Mouse (Mus musculus) neural tube, embryonic 15.5 days (tissue): ENCODE measurements around the gene Cops8. TPM values are rescaled to one million over a fixed set of nuclear protein-coding genes. Genes with fewer than 3 reads are reported as not detected.

Source experiments
- ATAC-seq: fragments of 200-750 bp; cut with Nextera tagmentation; 2 replicates; pipeline ENCODE4 v1.8.0; 2017; ENCODE audit warnings: mild to moderate bottlenecking, moderate TSS enrichment, moderate library complexity; ENCODE audit not compliant: low FRiP score
- H3K27ac ChIP-seq: fragments of 300-500 bp; sonication (generic); replicated peaks from 2 replicates; pipeline ENCODE4 v1.5.1; 2015; ENCODE audit warnings: mild to moderate bottlenecking, inconsistent platforms
- H3K27me3 ChIP-seq: fragments of 300-500 bp; sonication (generic); replicated peaks from 2 replicates; pipeline ENCODE4 v1.6.1; 2015; ENCODE audit warnings: inconsistent platforms
- H3K36me3 ChIP-seq: fragments of 300-500 bp; sonication (generic); 2 replicates; pipeline ENCODE4 v1.6.1; 2015; ENCODE audit warnings: inconsistent platforms
- H3K4me1 ChIP-seq: fragments of 300-500 bp; sonication (generic); 2 replicates; pipeline ENCODE4 v1.6.1; 2015; ENCODE audit warnings: inconsistent platforms
- H3K4me2 ChIP-seq: fragments of 300-500 bp; sonication (generic); 2 replicates; pipeline ENCODE4 v1.6.1; 2015; ENCODE audit warnings: inconsistent platforms, mild to moderate bottlenecking, moderate library complexity
- H3K4me3 ChIP-seq: fragments of 300-500 bp; sonication (generic); replicated peaks from 2 replicates; pipeline ENCODE4 v1.5.1; 2015; ENCODE audit warnings: mild to moderate bottlenecking, inconsistent platforms
- H3K9ac ChIP-seq: fragments of 300-500 bp; sonication (generic); replicated peaks from 2 replicates; pipeline ENCODE4 v1.6.1; 2015; ENCODE audit warnings: mild to moderate bottlenecking, inconsistent platforms
- H3K9me3 ChIP-seq: fragments of 300-500 bp; sonication (generic); replicated peaks from 2 replicates; pipeline ENCODE4 v1.6.1; 2016; ENCODE audit warnings: inconsistent platforms
- WGBS: fragments of 180-500 bp; shearing (Covaris S2); methylation state at CpG from one replicate; pipeline ENCODE4 v1.1.7; 2015; ENCODE audit warnings: mixed read lengths; 5-methylcytosine and 5-hydroxymethylcytosine counted together
- polyA plus RNA-seq: library from polyadenylated mRNA; unstranded; fragments of >200 nt; fragmentation: Nextera tagmentation; extraction: Ambion mirVana; gene quantifications from 2 replicates; pipeline ENCODE4 v1.2.1, GENCODE M21; 2015

The Cops8 gene
- polyA plus RNA-seq, 1 experiment from 2014 or later, result 163 TPM

- no peaks in the 10 kb centered on the region for H3K36me3 ChIP-seq
- H3K27ac ChIP-seq, result no peak overlapping the region
- H3K9me3 ChIP-seq, result no peaks in the 10 kb centered on the region
- H3K4me2 ChIP-seq, result no peak overlapping the region
- no peak overlapping the region for H3K9ac ChIP-seq
- no peaks in the 10 kb centered on the region for H3K4me1 ChIP-seq
- H3K4me3 ChIP-seq, result no peak overlapping the region
- peaks cover 18% of the 10 kb centered on the region for H3K27me3 ChIP-seq
- WGBS, result 15% methylated on average over 6 of the region's 6 CpGs
- 0 out of 2 replicates have a peak, but pooled peaks have one; percentile 57 for ATAC-seq
These were observed 10.0 kb upstream of the Cops8 start for GRCm38 (mm10) chr1:90592784-90593183.

GRCm38 (mm10) chr1:90599226-90599625, 3.6 kb upstream of the Cops8 start:
- H3K4me3 ChIP-seq, result no peak overlapping the region
- peaks cover 11% of the 10 kb centered on the region for H3K27me3 ChIP-seq
- no peaks in the 10 kb centered on the region for H3K9me3 ChIP-seq
- H3K27ac ChIP-seq, result no peak overlapping the region
- no peak for ATAC-seq
- H3K36me3 ChIP-seq, result no peaks in the 10 kb centered on the region
- H3K9ac ChIP-seq, result no peak overlapping the region
- no peak overlapping the region for H3K4me2 ChIP-seq
- 56% methylated on average over 3 of the region's 3 CpGs for WGBS
- H3K4me1 ChIP-seq, result peaks cover 10% of the 10 kb centered on the region

GRCm38 (mm10) chr1:90601096-90601495, 1.7 kb upstream of the Cops8 start:
- no peak for ATAC-seq
- H3K27me3 ChIP-seq, result peaks cover 11% of the 10 kb centered on the region
- no peaks in the 10 kb centered on the region for H3K9me3 ChIP-seq
- no peak overlapping the region for H3K27ac ChIP-seq
- H3K9ac ChIP-seq, result no peak overlapping the region
- peaks cover 9% of the 10 kb centered on the region for H3K36me3 ChIP-seq
- peaks cover 16% of the 10 kb centered on the region for H3K4me1 ChIP-seq
- no peak overlapping the region for H3K4me2 ChIP-seq
- no peak overlapping the region for H3K4me3 ChIP-seq
- WGBS, result 64% methylated on average over 3 of the region's 3 CpGs

- Histone ChIP-seq H3K4me2 (peak overlapping the region; percentile 73), H3K4me3 (peak overlapping the region; percentile 57), H3K27ac (peak overlapping the region; percentile 77), H3K4me1 (peaks cover 16% of the 10 kb centered on the region), H3K9ac (peak overlapping the region; percentile 66), H3K36me3 (peaks cover 32% of the 10 kb centered on the region), H3K9me3 (no peaks in the 10 kb centered on the region), H3K27me3 (peaks cover 9% of the 10 kb centered on the region)
- ATAC-seq, result peak; percentile 81
- WGBS, result under 1% methylated on average over 26 of the region's 26 CpGs
These were observed 743 bp downstream of the Cops8 start for GRCm38 (mm10) chr1:90603561-90603887.

GRCm38 (mm10) chr1:90609363-90609762, 6.6 kb downstream of the Cops8 start:
- Histone ChIP-seq H3K4me3 (no peak overlapping the region), H3K9ac (no peak overlapping the region), H3K9me3 (no peaks in the 10 kb centered on the region), H3K36me3 (peaks cover 86% of the 10 kb centered on the region), H3K4me2 (no peak overlapping the region), H3K27ac (no peak overlapping the region), H3K27me3 (no peaks in the 10 kb centered on the region), H3K4me1 (peaks cover 5% of the 10 kb centered on the region)
- ATAC-seq, result no peak
- 93% methylated on average over 5 of the region's 5 CpGs for WGBS

GRCm38 (mm10) chr1:90617258-90617657, 14.5 kb downstream of the Cops8 start:
- H3K27me3 ChIP-seq, result no peaks in the 10 kb centered on the region
- ATAC-seq, result no peak
- WGBS, result 88% methylated on average over 7 of the region's 7 CpGs

GRCm38 (mm10) chr1:90633415-90634030, 30.7 kb downstream of the Cops8 start:
- Histone ChIP-seq H3K27me3 (no peaks in the 10 kb centered on the region), H3K27ac (no peak overlapping the region), H3K4me2 (no peak overlapping the region), H3K9ac (no peak overlapping the region), H3K4me3 (no peak overlapping the region), H3K4me1 (no peaks in the 10 kb centered on the region), H3K36me3 (no peaks in the 10 kb centered on the region), H3K9me3 (no peaks in the 10 kb centered on the region)
- no peak for ATAC-seq
- WGBS, result 83% methylated on average over 6 of the region's 6 CpGs

More at GRCm38 (mm10) chr1:90617258-90617657, 14.5 kb downstream of the Cops8 start:
- no peak overlapping the region for H3K27ac ChIP-seq
- H3K36me3 ChIP-seq, result peaks cover 28% of the 10 kb centered on the region
- no peaks in the 10 kb centered on the region for H3K4me1 ChIP-seq
- no peak overlapping the region for H3K4me3 ChIP-seq
- no peak overlapping the region for H3K4me2 ChIP-seq
- H3K9me3 ChIP-seq, result no peaks in the 10 kb centered on the region
- H3K9ac ChIP-seq, result no peak overlapping the region

- H3K4me3 ChIP-seq, result no peak overlapping the region
- no peak overlapping the region for H3K9ac ChIP-seq
- no peak for ATAC-seq
- no peaks in the 10 kb centered on the region for H3K27me3 ChIP-seq
- H3K9me3 ChIP-seq, result no peaks in the 10 kb centered on the region
- 81% methylated on average over 3 of the region's 3 CpGs for WGBS
- no peak overlapping the region for H3K4me2 ChIP-seq
- no peaks in the 10 kb centered on the region for H3K4me1 ChIP-seq
- H3K36me3 ChIP-seq, result no peaks in the 10 kb centered on the region
- H3K27ac ChIP-seq, result no peak overlapping the region
These were observed 31.5 kb downstream of the Cops8 start for GRCm38 (mm10) chr1:90634205-90634745.

GRCm38 (mm10) chr1:90638335-90638734, 35.6 kb downstream of the Cops8 start:
- Histone ChIP-seq H3K4me2 (no peak overlapping the region), H3K4me1 (no peaks in the 10 kb centered on the region), H3K27ac (no peak overlapping the region), H3K9ac (no peak overlapping the region), H3K9me3 (no peaks in the 10 kb centered on the region), H3K36me3 (no peaks in the 10 kb centered on the region), H3K4me3 (no peak overlapping the region), H3K27me3 (no peaks in the 10 kb centered on the region)
- 77% methylated on average over 7 of the region's 7 CpGs for WGBS
- ATAC-seq, result no peak

GRCm38 (mm10) chr1:90650781-90651437, 48.1 kb downstream of the Cops8 start:
- H3K27me3 ChIP-seq, result no peaks in the 10 kb centered on the region
- H3K27ac ChIP-seq, result peak overlapping the region; percentile 54; the same call in 1 of the 2 replicates
- ATAC-seq, result peak; percentile 73; the same call in 1 of the 2 replicates
- H3K9me3 ChIP-seq, result no peaks in the 10 kb centered on the region
- no peak overlapping the region for H3K9ac ChIP-seq
- no peak overlapping the region for H3K4me2 ChIP-seq
- WGBS, result 20% methylated on average over 4 of the region's 4 CpGs
- no peak overlapping the region for H3K4me3 ChIP-seq
- no peaks in the 10 kb centered on the region for H3K36me3 ChIP-seq
- H3K4me1 ChIP-seq, result peaks cover 7% of the 10 kb centered on the region

GRCm38 (mm10) chr1:90651781-90652180, 49.0 kb downstream of the Cops8 start:
- H3K36me3 ChIP-seq, result no peaks in the 10 kb centered on the region
- H3K4me3 ChIP-seq, result no peak overlapping the region
- H3K9me3 ChIP-seq, result no peaks in the 10 kb centered on the region
- ATAC-seq, result no peak
- peaks cover 7% of the 10 kb centered on the region for H3K4me1 ChIP-seq
- H3K9ac ChIP-seq, result no peak overlapping the region
- no peak overlapping the region for H3K4me2 ChIP-seq
- H3K27me3 ChIP-seq, result no peaks in the 10 kb centered on the region
- no peak overlapping the region for H3K27ac ChIP-seq

GRCm38 (mm10) chr1:90652553-90652952, 49.8 kb downstream of the Cops8 start:
- WGBS, result 78% methylated on average over 4 of the region's 4 CpGs
- Histone ChIP-seq H3K27me3 (no peaks in the 10 kb centered on the region), H3K4me3 (no peak overlapping the region), H3K4me1 (peaks cover 7% of the 10 kb centered on the region), H3K4me2 (no peak overlapping the region), H3K36me3 (no peaks in the 10 kb centered on the region), H3K27ac (no peak overlapping the region), H3K9me3 (no peaks in the 10 kb centered on the region), H3K9ac (no peak overlapping the region)
- ATAC-seq, result no peak
